Mouse (Mus musculus): ENCODE results near the gene Sh3bp4. TPM values are rescaled to one million over a fixed set of nuclear protein-coding genes. Genes with fewer than 3 reads are reported as not detected.

The Sh3bp4 gene
- polyA plus RNA-seq, 1 experiment, result 3.2 TPM

GRCm38 (mm10) chr1:89188091-89188490, 117.9 kb downstream of the Sh3bp4 start:
- no peak overlapping the region for H3K27ac ChIP-seq (ENCODE audit: insufficient read depth, low read depth, low read length)
- H3K4me3 ChIP-seq (ENCODE audit: insufficient read depth, low read length), result no peak overlapping the region
- TF ChIP-seq CTCF (IDR thresholded peaks at IDR 0.05; ENCODE audit: low read depth, low read length) (no peak), POLR2A (IDR thresholded peaks at IDR 0.05; ENCODE audit: borderline replicate concordance, low read depth, low read length) (no peak)
- no peaks in the 10 kb centered on the region for H3K4me1 ChIP-seq (ENCODE audit: control insufficient read depth, insufficient read depth, low read length)

GRCm38 (mm10) chr1:89189204-89189603, 119.0 kb downstream of the Sh3bp4 start:
- Histone ChIP-seq H3K27ac (ENCODE audit: insufficient read depth, low read depth, low read length) (no peak overlapping the region), H3K4me1 (ENCODE audit: control insufficient read depth, insufficient read depth, low read length) (no peaks in the 10 kb centered on the region), H3K4me3 (ENCODE audit: insufficient read depth, low read length) (no peak overlapping the region)
- no peak for TF ChIP-seq CTCF (IDR thresholded peaks at IDR 0.05; ENCODE audit: low read depth, low read length)
- TF ChIP-seq POLR2A (IDR thresholded peaks at IDR 0.05; ENCODE audit: borderline replicate concordance, low read depth, low read length), result no peak

GRCm38 (mm10) chr1:89190621-89191020, 120.4 kb downstream of the Sh3bp4 start:
- H3K4me1 ChIP-seq (ENCODE audit: control insufficient read depth, insufficient read depth, low read length), result no peaks in the 10 kb centered on the region
- H3K4me3 ChIP-seq (ENCODE audit: insufficient read depth, low read length), result no peak overlapping the region
- H3K27ac ChIP-seq (ENCODE audit: insufficient read depth, low read depth, low read length), result no peak overlapping the region
- TF ChIP-seq POLR2A (IDR thresholded peaks at IDR 0.05; ENCODE audit: borderline replicate concordance, low read depth, low read length), result no peak
- TF ChIP-seq CTCF (IDR thresholded peaks at IDR 0.05; ENCODE audit: low read depth, low read length), result no peak

- Histone ChIP-seq H3K4me3 (ENCODE audit: insufficient read depth, low read length) (no peak overlapping the region), H3K4me1 (ENCODE audit: control insufficient read depth, insufficient read depth, low read length) (no peaks in the 10 kb centered on the region), H3K27ac (ENCODE audit: insufficient read depth, low read depth, low read length) (no peak overlapping the region)
- TF ChIP-seq POLR2A (IDR thresholded peaks at IDR 0.05; ENCODE audit: borderline replicate concordance, low read depth, low read length), result no peak
- TF ChIP-seq CTCF (IDR thresholded peaks at IDR 0.05; ENCODE audit: low read depth, low read length), result peak; percentile 59
Observed at GRCm38 (mm10) chr1:89191127-89191740, 121.0 kb downstream of the Sh3bp4 start.

- H3K4me3 ChIP-seq (ENCODE audit: insufficient read depth, low read length), result no peak overlapping the region
- H3K4me1 ChIP-seq (ENCODE audit: control insufficient read depth, insufficient read depth, low read length), result no peaks in the 10 kb centered on the region
- TF ChIP-seq POLR2A (IDR thresholded peaks at IDR 0.05; ENCODE audit: borderline replicate concordance, low read depth, low read length), result no peak
- TF ChIP-seq CTCF (IDR thresholded peaks at IDR 0.05; ENCODE audit: low read depth, low read length), result peak; percentile 74
- H3K27ac ChIP-seq (ENCODE audit: insufficient read depth, low read depth, low read length), result no peak overlapping the region
Observed at GRCm38 (mm10) chr1:89192536-89193220, 122.5 kb downstream of the Sh3bp4 start.

- TF ChIP-seq POLR2A (IDR thresholded peaks at IDR 0.05; ENCODE audit: borderline replicate concordance, low read depth, low read length) (no peak), CTCF (IDR thresholded peaks at IDR 0.05; ENCODE audit: low read depth, low read length) (no peak)
- Histone ChIP-seq H3K27ac (ENCODE audit: insufficient read depth, low read depth, low read length) (no peak overlapping the region), H3K4me1 (ENCODE audit: control insufficient read depth, insufficient read depth, low read length) (no peaks in the 10 kb centered on the region), H3K4me3 (ENCODE audit: insufficient read depth, low read length) (no peak overlapping the region)
Observed at GRCm38 (mm10) chr1:89193576-89193975, 123.4 kb downstream of the Sh3bp4 start.

DNA sequence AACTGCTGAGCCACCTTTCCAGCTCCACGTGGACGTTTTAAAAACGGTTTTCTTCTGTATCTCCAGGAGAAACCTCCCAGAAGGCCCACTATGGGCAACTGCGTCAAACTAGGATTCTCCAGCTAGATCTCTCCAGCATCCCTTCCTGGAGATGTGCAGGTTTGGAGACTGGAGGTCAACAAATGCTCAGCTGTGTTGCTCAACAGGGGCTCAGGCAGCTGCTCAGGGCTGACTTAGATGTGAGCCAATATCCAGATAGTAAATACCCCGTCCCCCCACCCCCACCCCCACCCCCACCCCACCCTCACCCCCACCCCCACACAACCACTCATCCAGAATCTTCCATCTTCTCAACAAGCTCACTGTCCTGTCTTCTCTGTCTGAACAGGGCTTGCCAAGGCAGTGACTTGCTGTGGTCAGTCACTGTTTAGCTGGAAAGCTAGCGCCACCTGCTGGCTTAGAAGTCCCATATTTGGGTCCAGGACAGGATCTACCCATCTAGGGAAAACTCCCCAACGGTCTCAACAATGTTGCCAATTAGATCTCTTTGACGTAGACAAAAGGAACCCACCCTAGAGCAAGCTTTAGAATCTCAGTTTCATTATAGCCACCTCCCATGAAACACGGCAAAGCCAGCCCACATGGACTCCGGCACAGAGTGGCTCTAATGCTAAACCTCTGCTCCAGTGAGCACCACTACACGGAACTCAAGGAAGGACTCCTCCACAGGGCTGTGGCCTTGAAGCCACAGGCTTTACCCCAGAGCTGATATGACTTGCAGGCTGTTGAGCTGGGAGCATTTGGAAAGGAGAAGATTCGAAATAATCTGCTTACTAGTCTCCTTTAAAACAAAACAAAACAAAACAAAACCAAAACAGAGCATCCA, 125.9 kb downstream of the Sh3bp4 start:
- H3K27ac ChIP-seq (ENCODE audit: insufficient read depth, low read depth, low read length), result no peak overlapping the region

More for the DNA sequence above, 125.9 kb downstream of the Sh3bp4 start:
- H3K4me1 ChIP-seq (ENCODE audit: control insufficient read depth, insufficient read depth, low read length), result no peaks in the 10 kb centered on the region
- TF ChIP-seq POLR2A (IDR thresholded peaks at IDR 0.05; ENCODE audit: borderline replicate concordance, low read depth, low read length) (no peak), CTCF (IDR thresholded peaks at IDR 0.05; ENCODE audit: low read depth, low read length) (peak; percentile 43; the same call in 1 of the 2 replicates)
- no peak overlapping the region for H3K4me3 ChIP-seq (ENCODE audit: insufficient read depth, low read length)

All from bone marrow macrophage, adult 2 months (primary cell).